6 mouse cellular contexts compared by ENCODE assay signal in the genomic region with DNA sequence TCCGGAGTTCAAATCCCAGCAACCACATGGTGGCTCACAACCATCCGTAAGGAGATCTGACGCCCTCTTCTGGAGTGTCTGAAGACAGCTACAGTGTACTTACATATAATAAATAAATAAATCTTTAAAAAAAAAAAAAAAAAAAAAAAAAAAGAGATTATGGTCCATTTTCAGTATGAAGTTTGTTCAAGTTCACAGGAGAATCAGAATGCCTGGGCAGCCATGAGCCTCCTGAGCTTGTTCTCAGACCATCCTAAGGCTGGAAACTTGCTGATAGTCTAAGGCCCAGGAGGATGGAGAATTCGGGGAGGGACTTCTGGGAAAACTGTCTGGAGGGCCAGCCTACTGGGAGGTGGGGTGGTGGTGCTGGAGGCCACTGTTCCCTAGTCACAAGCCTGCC. TPM values are rescaled to one million over a fixed set of nuclear protein-coding genes. Genes with fewer than 3 reads are reported as not detected.
A peak's percentile ranks its signal among the peaks of the same experiment; 100 is the strongest.
DNase-seq lines count a peak whose midpoint lies in the region; ATAC-seq and TF ChIP-seq lines count a peak whose summit lies in the region.
"Not testable (repeated sequence)": the region's sequence is repeated elsewhere in the genome, so short reads cannot be mapped to it uniquely, and the experiment has no call there.

No protein-coding gene starts in this region.

- H3K4me1 ChIP-seq in E14TG2a.4 (replicated peaks; ENCODE audit: low read depth, low read length) (peaks cover 85% of the 10 kb centered on the region), MEL (ENCODE audit: control insufficient read depth in 1 of 2, insufficient read depth in 2 of 2, low read length in 2 of 2) (peaks cover 18 to 23% of the 10 kb centered on the region in 2 experiments)
- H3K4me1 ChIP-seq in intestine, embryonic 16.5 days (ENCODE audit: control insufficient read depth, insufficient read depth, low read length), result peaks cover 15% of the 10 kb centered on the region
- peaks cover 87% of the 10 kb centered on the region for H3K4me1 ChIP-seq in megakaryocyte, embryonic 14.5 days

- 78% methylated on average over 2 of the region's 4 CpGs for WGBS in intestine, embryonic 16.5 days

- H3K79me2 ChIP-seq in MEL (ENCODE audit: control insufficient read depth, insufficient read depth, low read length, poor library complexity), result not testable (repeated sequence)

- not testable (repeated sequence) for H3K9ac ChIP-seq in MEL (ENCODE audit: control insufficient read depth, low read depth, low read length, poor library complexity, severe bottlenecking)
- H3K9ac ChIP-seq in intestine, embryonic 16.5 days (ENCODE audit: low read depth, low read length), result 0 out of 2 replicates have a peak overlapping the region, but pooled peaks have one; percentile 21

- not testable (repeated sequence) for H3K27ac ChIP-seq in MEL (ENCODE audit: control insufficient read depth, low read depth, low read length); intestine, embryonic 16.5 days (ENCODE audit: low read length)

- H3K27me3 ChIP-seq in E14TG2a.4 (ENCODE audit: insufficient read depth, low read length); MEL (ENCODE audit: control insufficient read depth in 1 of 2, insufficient read depth in 2 of 2, low read length in 2 of 2); intestine, embryonic 16.5 days (replicated peaks; ENCODE audit: control insufficient read depth, insufficient read depth, low read length); megakaryocyte, embryonic 14.5 days (replicated peaks): not testable (repeated sequence)

- H3K4me3 ChIP-seq in E14TG2a.4 (replicated peaks; ENCODE audit: low read length), result peak overlapping the region; percentile 77
- H3K4me3 ChIP-seq in MEL (ENCODE audit: control insufficient read depth in 1 of 2, insufficient read depth in 1 of 2, low read depth in 2 of 2, low read length in 2 of 2); intestine, embryonic 16.5 days (ENCODE audit: low read length): not testable (repeated sequence)
- peak overlapping the region; percentile 0 for H3K4me3 ChIP-seq in megakaryocyte, embryonic 14.5 days (replicated peaks)

- not testable (repeated sequence) for TF ChIP-seq CTCF in E14TG2a.4 (conservative IDR thresholded peaks at IDR 0.05; ENCODE audit: low read length); MEL (IDR thresholded peaks at IDR 0.05 in 2 of 3, conservative IDR thresholded peaks at IDR 0.05 in 1 of 3; ENCODE audit: control insufficient read depth in 1 of 3, insufficient read depth in 1 of 3, low read depth in 2 of 3, low read length in 3 of 3, poor library complexity in 1 of 3, severe bottlenecking in 1 of 3)

- not testable (repeated sequence) for H3K4me2 ChIP-seq in intestine, embryonic 16.5 days (ENCODE audit: low read depth, low read length)

- not testable (repeated sequence) for TF ChIP-seq POLR2A in MEL (IDR thresholded peaks at IDR 0.05; ENCODE audit: control insufficient read depth in 1 of 2, insufficient read depth in 1 of 2, low read depth in 1 of 2, low read length in 2 of 2, poor library complexity in 1 of 2)

- ATAC-seq in intestine, embryonic 16.5 days, result not testable (repeated sequence)

- not testable (repeated sequence) for TF ChIP-seq EP300 in MEL (IDR thresholded peaks at IDR 0.05; ENCODE audit: low read depth in 1 of 2, low read length in 2 of 2)

- H3K36me3 ChIP-seq in E14TG2a.4 (ENCODE audit: insufficient read depth, low read length); intestine, embryonic 16.5 days (ENCODE audit: control insufficient read depth, insufficient read depth, low read length); megakaryocyte, embryonic 14.5 days (replicated peaks; ENCODE audit: low read length): not testable (repeated sequence)
- H3K36me3 ChIP-seq in MEL (ENCODE audit: control insufficient read depth in 1 of 2, insufficient read depth in 2 of 2, low read length in 2 of 2), result peaks cover 0 to 24% of the 10 kb centered on the region in 2 experiments; a peak in 2 of 4 replicates

- not testable (repeated sequence) for H3K9me3 ChIP-seq in E14TG2a.4 (ENCODE audit: low read length); MEL (replicated peaks; ENCODE audit: insufficient read depth, low read length); intestine, embryonic 16.5 days (ENCODE audit: control insufficient read depth, low read length); megakaryocyte, embryonic 14.5 days

- DNase-seq in ES-CJ7 (ENCODE audit: low read depth, low spot score) (peak; percentile 50), adipocyte (ENCODE audit: low spot score) (peak; percentile 42)
- DNase-seq in MEL (ENCODE audit: low read depth, low spot score), result not testable (repeated sequence)

- TF ChIP-seq RAD21 in MEL (IDR thresholded peaks at IDR 0.05; ENCODE audit: low read depth, low read length), result not testable (repeated sequence)

TF ChIP-seq in MEL, 35 proteins besides CTCF, POLR2A, EP300 and RAD21:
- peak; percentile 69 for TF ChIP-seq ZNF384 (IDR thresholded peaks at IDR 0.05; ENCODE audit: low read depth, low read length)

RNA-seq across cellular contexts. Expression of a gene that starts 1.6 kb away (rescaled TPM):
- 422 and 508 TPM in 2 replicates for total RNA-seq in MEL (2012; rRNA removed)
- 100 to 1,000 TPM in 1 of 2 experiments, not detected in 1; 536 TPM for polyA plus RNA-seq in MEL (2012; ENCODE audit: insufficient read depth in 1 of 2, insufficient read length in 2 of 2, low read depth in 1 of 2, low replicate concordance in 2 of 2, missing spikeins in 1 of 2)
- 942 and 972 TPM in 2 replicates for polyA plus RNA-seq in intestine, embryonic 16.5 days (2015; fragmentation: Nextera tagmentation; extraction: Ambion mirVana)
- 3,942 and 9,172 TPM in 2 replicates for polyA plus RNA-seq in megakaryocyte, embryonic 14.5 days (2012; ENCODE audit: insufficient read depth, low replicate concordance)

RNA-seq across cellular contexts. Expression of a gene that starts 5.8 kb away (rescaled TPM):
- total RNA-seq in MEL (2012; rRNA removed), result 156 and 169 TPM in 2 replicates
- 100 to 1,000 TPM; 258 to 279 TPM for polyA plus RNA-seq in MEL (2012; ENCODE audit: insufficient read depth in 1 of 2, insufficient read length in 2 of 2, low read depth in 1 of 2, low replicate concordance in 2 of 2, missing spikeins in 1 of 2)
- polyA plus RNA-seq in intestine, embryonic 16.5 days (2015; fragmentation: Nextera tagmentation; extraction: Ambion mirVana), result 190 and 212 TPM in 2 replicates
- 147 and 260 TPM in 2 replicates for polyA plus RNA-seq in megakaryocyte, embryonic 14.5 days (2012; ENCODE audit: insufficient read depth, low replicate concordance)

RNA-seq across cellular contexts. Expression of a gene that starts 28.9 kb away (rescaled TPM):
- total RNA-seq in MEL (2012; rRNA removed), result 25.2 and 26.2 TPM in 2 replicates
- 10 to 100 TPM in 1 of 2 experiments, not detected in 1; 53.6 TPM for polyA plus RNA-seq in MEL (2012; ENCODE audit: insufficient read depth in 1 of 2, insufficient read length in 2 of 2, low read depth in 1 of 2, low replicate concordance in 2 of 2, missing spikeins in 1 of 2)
- 6.0 and 7.3 TPM in 2 replicates for polyA plus RNA-seq in intestine, embryonic 16.5 days (2015; fragmentation: Nextera tagmentation; extraction: Ambion mirVana)
- 375 and 477 TPM in 2 replicates for polyA plus RNA-seq in megakaryocyte, embryonic 14.5 days (2012; ENCODE audit: insufficient read depth, low replicate concordance)

RNA-seq across cellular contexts. Expression of a gene that starts 49.1 kb away (rescaled TPM):
- 7.4 and 7.7 TPM in 2 replicates for total RNA-seq in MEL (2012; rRNA removed)
- polyA plus RNA-seq in MEL (2012; ENCODE audit: insufficient read depth in 1 of 2, insufficient read length in 2 of 2, low read depth in 1 of 2, low replicate concordance in 2 of 2, missing spikeins in 1 of 2), result 10 to 100 TPM in 1 of 2 experiments, not detected in 1; 16.8 TPM
- 3.3 and 3.4 TPM in 2 replicates for polyA plus RNA-seq in intestine, embryonic 16.5 days (2015; fragmentation: Nextera tagmentation; extraction: Ambion mirVana)
- polyA plus RNA-seq in megakaryocyte, embryonic 14.5 days (2012; ENCODE audit: insufficient read depth, low replicate concordance), result 47.4 and 62.2 TPM in 2 replicates

RNA-seq across cellular contexts. Expression of a gene that starts 57.0 kb away (rescaled TPM):
- total RNA-seq in MEL (2012; rRNA removed), result 8.7 and 9.1 TPM in 2 replicates
- polyA plus RNA-seq in MEL (2012; ENCODE audit: insufficient read depth in 1 of 2, insufficient read length in 2 of 2, low read depth in 1 of 2, low replicate concordance in 2 of 2, missing spikeins in 1 of 2), result 10 to 100 TPM in 1 of 2 experiments, not detected in 1; 25.3 TPM
- 226 and 245 TPM in 2 replicates for polyA plus RNA-seq in intestine, embryonic 16.5 days (2015; fragmentation: Nextera tagmentation; extraction: Ambion mirVana)
- polyA plus RNA-seq in megakaryocyte, embryonic 14.5 days (2012; ENCODE audit: insufficient read depth, low replicate concordance), result 1,011 and 1,303 TPM in 2 replicates
